Comparison of ENCODE assay signal across 7 mouse cellular contexts in genomic region chr11:97188643-97188955, GRCm38 (mm10). TPM values are rescaled to one million over a fixed set of nuclear protein-coding genes. Genes with fewer than 3 reads are reported as not detected.
DNase-seq lines count a peak whose midpoint lies in the region; ATAC-seq and TF ChIP-seq lines count a peak whose summit lies in the region.

No protein-coding gene starts in this region.

- no peaks in the 10 kb centered on the region for H3K9me3 ChIP-seq in lung, embryonic 16.5 days (ENCODE audit: control insufficient read depth, low read length)
- H3K9me3 ChIP-seq in forebrain, embryonic 11.5 days (ENCODE audit: control insufficient read depth, low read length) = no peaks in the 10 kb centered on the region
- H3K9me3 ChIP-seq in limb, embryonic 12.5 days = no peaks in the 10 kb centered on the region

- H3K9ac ChIP-seq in lung, embryonic 16.5 days (ENCODE audit: low read length) = peak overlapping the region; percentile 76
- peak overlapping the region; percentile 83 for H3K9ac ChIP-seq in forebrain, embryonic 11.5 days (ENCODE audit: low read length)
- peak overlapping the region; percentile 70 for H3K9ac ChIP-seq in limb, embryonic 12.5 days (replicated peaks)

- peaks cover 17% of the 10 kb centered on the region for H3K36me3 ChIP-seq in lung, embryonic 16.5 days (ENCODE audit: control insufficient read depth, insufficient read depth, low read length)
- H3K36me3 ChIP-seq in forebrain, embryonic 11.5 days (ENCODE audit: control insufficient read depth, insufficient read depth, low read length) = peaks cover 10% of the 10 kb centered on the region
- H3K36me3 ChIP-seq in limb, embryonic 12.5 days = peaks cover 28% of the 10 kb centered on the region
- H3K36me3 ChIP-seq in small intestine, adult 2 months (ENCODE audit: control insufficient read depth, insufficient read depth, low read length) = peaks cover 10% of the 10 kb centered on the region

- peaks cover 20% of the 10 kb centered on the region for H3K4me1 ChIP-seq in lung, embryonic 16.5 days (replicated peaks; ENCODE audit: control insufficient read depth, insufficient read depth, low read length)
- H3K4me1 ChIP-seq in forebrain, embryonic 11.5 days (replicated peaks; ENCODE audit: control insufficient read depth, insufficient read depth, low read length) = peaks cover 5% of the 10 kb centered on the region
- H3K4me1 ChIP-seq in limb, embryonic 12.5 days (replicated peaks) = peaks cover 30% of the 10 kb centered on the region
- H3K4me1 ChIP-seq in small intestine, adult 2 months (ENCODE audit: control insufficient read depth, insufficient read depth, insufficient read length, low read length) = no peaks in the 10 kb centered on the region; the same call in 1 of the 2 replicates

- WGBS in lung, embryonic 16.5 days = under 1% methylated on average over 15 of the region's 15 CpGs
- under 1% methylated on average over 15 of the region's 15 CpGs for WGBS in forebrain, embryonic 11.5 days
- 0% methylated on average over 15 of the region's 15 CpGs for WGBS in limb, embryonic 12.5 days
- WGBS in small intestine, adult 2 months = under 1% methylated on average over 15 of the region's 15 CpGs

- no peak for DNase-seq in lung, postnatal 4 days
- no peak for DNase-seq in forebrain, embryonic 11.5 days (ENCODE audit: low spot score)
- DNase-seq in thymus, postnatal 14 days = no peak
- DNase-seq in right cerebral cortex, postnatal 36 days (ENCODE audit: low spot score in 2 of 2) = no peak

- peak overlapping the region; percentile 83 for H3K4me2 ChIP-seq in lung, embryonic 16.5 days (ENCODE audit: low read depth, low read length)
- peak overlapping the region; percentile 80 for H3K4me2 ChIP-seq in forebrain, embryonic 11.5 days (ENCODE audit: low read depth, low read length, severe bottlenecking)
- H3K4me2 ChIP-seq in limb, embryonic 12.5 days = peak overlapping the region; percentile 78

- no peak for ATAC-seq in lung, embryonic 16.5 days (ENCODE audit: low read depth)
- no peak for ATAC-seq in forebrain, embryonic 11.5 days (replicated peaks; ENCODE audit: low FRiP score)
- no peak for ATAC-seq in limb, embryonic 12.5 days (ENCODE audit: insufficient number of reproducible peaks, insufficient read depth, low FRiP score, low TSS enrichment, low read depth)

- no peak for TF ChIP-seq POLR2A in small intestine, adult 2 months (IDR thresholded peaks at IDR 0.05; ENCODE audit: low read depth, low read length)

- peak overlapping the region; percentile 73 for H3K4me3 ChIP-seq in lung, embryonic 16.5 days (ENCODE audit: low read length)
- peak overlapping the region; percentile 93 for H3K4me3 ChIP-seq in forebrain, embryonic 11.5 days (ENCODE audit: low read depth, low read length)
- peak overlapping the region; percentile 89 for H3K4me3 ChIP-seq in limb, embryonic 12.5 days (replicated peaks)
- peak overlapping the region; percentile 66 for H3K4me3 ChIP-seq in small intestine, adult 2 months (ENCODE audit: low read depth, low read length)

- no peaks in the 10 kb centered on the region for H3K27me3 ChIP-seq in lung, embryonic 16.5 days (ENCODE audit: control insufficient read depth, insufficient read depth, low read depth, low read length)
- H3K27me3 ChIP-seq in forebrain, embryonic 11.5 days (ENCODE audit: control insufficient read depth, insufficient read depth, low read length) = no peaks in the 10 kb centered on the region
- no peaks in the 10 kb centered on the region for H3K27me3 ChIP-seq in limb, embryonic 12.5 days
- H3K27me3 ChIP-seq in small intestine, adult 2 months (ENCODE audit: control insufficient read depth, insufficient read depth, low read length) = no peaks in the 10 kb centered on the region

- peak overlapping the region; percentile 94 for H3K27ac ChIP-seq in lung, embryonic 16.5 days (ENCODE audit: low read length)
- peak overlapping the region; percentile 97 for H3K27ac ChIP-seq in forebrain, embryonic 11.5 days (ENCODE audit: low read depth, low read length)
- peak overlapping the region; percentile 96 for H3K27ac ChIP-seq in limb, embryonic 12.5 days
- H3K27ac ChIP-seq in small intestine, adult 2 months (ENCODE audit: insufficient read depth, low read depth, low read length) = peak overlapping the region; percentile 91

- no peak for TF ChIP-seq CTCF in small intestine, adult 2 months (IDR thresholded peaks at IDR 0.05; ENCODE audit: extremely low read depth, insufficient read length, insufficient replicate concordance, low read depth, low read length)

RNA-seq across cellular contexts. Expression of gene Kpnb1, which starts 0.9 kb away (rescaled TPM):
- 39.6 and 40.4 TPM in 2 replicates for polyA plus RNA-seq in lung, embryonic 16.5 days (2015; fragmentation: Nextera tagmentation; extraction: Ambion mirVana)
- 114 TPM in 2 replicates for polyA plus RNA-seq in forebrain, embryonic 11.5 days (2014; fragmentation: Nextera tagmentation; extraction: Ambion mirVana)
- polyA plus RNA-seq in limb, embryonic 12.5 days (2016; fragmentation: Nextera tagmentation; extraction: Ambion mirVana) = 60.2 and 62.7 TPM in 2 replicates
- polyA plus RNA-seq in small intestine, adult 2 months (2012; rRNA removed) = 7.5 and 13.5 TPM in 2 replicates

RNA-seq across cellular contexts. Expression of gene Tbkbp1, which starts 37.3 kb away (rescaled TPM):
- 4.9 TPM in 2 replicates for polyA plus RNA-seq in lung, embryonic 16.5 days (2015; fragmentation: Nextera tagmentation; extraction: Ambion mirVana)
- polyA plus RNA-seq in forebrain, embryonic 11.5 days (2014; fragmentation: Nextera tagmentation; extraction: Ambion mirVana) = 5.4 and 6.7 TPM in 2 replicates
- 8.0 and 8.7 TPM in 2 replicates for polyA plus RNA-seq in limb, embryonic 12.5 days (2016; fragmentation: Nextera tagmentation; extraction: Ambion mirVana)
- polyA plus RNA-seq in small intestine, adult 2 months (2012; rRNA removed) = 7.5 and 11.4 TPM in 2 replicates
